Mouse (Mus musculus): ENCODE data around the gene Pcca.

DNA sequence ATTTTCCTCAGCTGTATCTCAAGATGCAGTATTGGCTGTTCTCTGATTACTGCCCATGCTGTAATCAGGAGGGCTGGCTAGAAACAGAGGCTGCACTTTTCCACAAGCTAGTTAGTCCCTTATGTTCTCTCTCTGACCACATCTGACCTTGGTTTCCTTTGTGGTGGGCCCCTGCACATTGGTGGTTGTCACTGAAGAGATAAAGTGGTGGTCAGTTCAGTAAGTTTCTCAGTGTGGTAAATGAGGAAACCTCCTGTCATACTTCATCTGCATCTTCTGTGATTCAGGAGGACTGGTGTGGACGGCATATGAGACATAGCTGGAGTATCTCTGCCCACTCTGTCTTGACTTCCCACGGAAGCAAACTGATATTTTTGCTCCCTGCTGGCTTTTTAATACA, 254.1 kb downstream of the Pcca start:
- no peak for TF ChIP-seq POLR2A (IDR thresholded peaks at IDR 0.05; ENCODE audit: borderline replicate concordance, control insufficient read depth, low read depth, low read length)
- TF ChIP-seq CTCF (IDR thresholded peaks at IDR 0.05; ENCODE audit: control insufficient read depth, insufficient read depth, low read length): no peak

Data from bone marrow, adult 2 months (tissue).